Mouse (Mus musculus) embryonic fibroblast, embryonic 13.5 days (primary cell): ENCODE results near the gene Ccl25.

ENCODE experiments used
- CTCF ChIP-seq: IDR thresholded peaks from 2 replicates; pipeline ENCODE4 v1.5.1; 2011; ENCODE audit warnings: mild to moderate bottlenecking, control low read depth, low read length, moderate library complexity, borderline replicate concordance; ENCODE audit not compliant: insufficient read depth
- POLR2A ChIP-seq: IDR thresholded peaks from 2 replicates; pipeline ENCODE4 v1.6.1; 2011; ENCODE audit warnings: low read depth, mild to moderate bottlenecking, control low read depth, low read length, moderate library complexity

- TF ChIP-seq CTCF: no peak
- no peak for TF ChIP-seq POLR2A
These were observed 42.8 kb downstream of the Ccl25 start for GRCm38 (mm10) chr8:4367808-4368207.
